Mouse (Mus musculus) liver, embryonic 13.5 days (tissue): ENCODE measurements around the gene Stac2. TPM values are rescaled to one million over a fixed set of nuclear protein-coding genes. Genes with fewer than 3 reads are reported as not detected.
A peak's percentile ranks its signal among the peaks of the same experiment; 100 is the strongest.

ENCODE experiments used
- ATAC-seq: fragments of 200-750 bp; cut with Nextera tagmentation; 2 replicates; pipeline ENCODE4 v1.8.0; 2017; ENCODE audit warnings: low read depth, mild to moderate bottlenecking, moderate number of reproducible peaks, moderate library complexity
- DNase-seq: peaks from one replicate; pipeline ENCODE4 v3.0.0; 2022
- H3K27ac ChIP-seq: fragments of 300-500 bp; sonication (generic); 2 replicates; pipeline ENCODE4 v1.5.1; 2015; ENCODE audit warnings: moderate library complexity, mild to moderate bottlenecking, inconsistent platforms
- H3K27me3 ChIP-seq: fragments of 300-500 bp; sonication (generic); 2 replicates; pipeline ENCODE4 v1.6.1; 2015; ENCODE audit warnings: mild to moderate bottlenecking, inconsistent platforms
- H3K36me3 ChIP-seq: fragments of 300-500 bp; sonication (generic); 2 replicates; pipeline ENCODE4 v1.6.1; 2015; ENCODE audit warnings: mild to moderate bottlenecking, inconsistent platforms
- H3K4me1 ChIP-seq: fragments of 300-500 bp; sonication (generic); replicated peaks from 2 replicates; pipeline ENCODE4 v1.6.1; 2015; ENCODE audit warnings: inconsistent platforms
- H3K4me2 ChIP-seq: fragments of 300-500 bp; sonication (generic); 2 replicates; pipeline ENCODE4 v1.6.1; 2015; ENCODE audit warnings: inconsistent platforms, mild to moderate bottlenecking, moderate library complexity
- H3K4me3 ChIP-seq: fragments of 300-500 bp; sonication (generic); replicated peaks from 2 replicates; pipeline ENCODE4 v1.5.1; 2015; ENCODE audit warnings: mild to moderate bottlenecking, inconsistent platforms
- H3K9ac ChIP-seq: fragments of 300-500 bp; sonication (generic); 2 replicates; pipeline ENCODE4 v1.6.1; 2015; ENCODE audit warnings: mild to moderate bottlenecking, inconsistent platforms
- H3K9me3 ChIP-seq: fragments of 300-500 bp; sonication (generic); replicated peaks from 2 replicates; pipeline ENCODE4 v1.6.1; 2016; ENCODE audit warnings: inconsistent platforms
- WGBS: fragments of 180-500 bp; shearing (Covaris S2); methylation state at CpG from one replicate; pipeline ENCODE4 v1.1.7; 2015; ENCODE audit not compliant: insufficient replicate concordance; 5-methylcytosine and 5-hydroxymethylcytosine counted together
- polyA plus RNA-seq: library from polyadenylated mRNA; unstranded; fragments of >200 nt; fragmentation: Nextera tagmentation; extraction: Ambion mirVana; gene quantifications from 2 replicates; pipeline ENCODE4 v1.2.1, GENCODE M21; 2015

The Stac2 gene
- polyA plus RNA-seq, 1 experiment from 2014 or later = 0.05 TPM

DNA sequence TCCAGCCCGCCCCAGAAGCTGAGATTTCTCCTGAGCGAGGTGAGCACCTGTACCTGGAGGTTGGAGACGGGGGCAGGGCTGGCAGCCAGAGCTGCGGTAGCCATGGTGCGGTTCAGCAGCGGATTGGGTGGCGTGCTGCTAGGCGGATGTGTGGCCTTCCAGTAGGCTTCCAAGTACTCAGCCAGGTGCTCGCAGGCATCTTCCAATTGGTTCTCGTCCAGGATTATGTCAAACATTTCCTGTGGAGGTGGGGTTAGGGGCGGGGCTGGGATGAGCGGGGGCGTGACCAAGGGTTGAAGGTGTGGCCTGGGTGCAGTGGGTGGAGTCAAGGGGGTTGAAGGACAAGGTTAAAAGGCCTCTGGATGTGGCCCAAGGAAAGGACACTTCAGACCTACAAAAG is 48.2 kb downstream of the Stac2 start:
- H3K27ac ChIP-seq = no peak overlapping the region
- 28% methylated on average over 13 of the region's 13 CpGs for WGBS
- H3K9me3 ChIP-seq = no peaks in the 10 kb centered on the region
- ATAC-seq (peak; percentile 32; the same call in 1 of the 2 replicates), DNase-seq (no peak)
- peak overlapping the region; percentile 21; the same call in 1 of the 2 replicates for H3K4me2 ChIP-seq
- H3K4me3 ChIP-seq = no peak overlapping the region
- peaks cover 45% of the 10 kb centered on the region for H3K27me3 ChIP-seq
- H3K4me1 ChIP-seq = peaks cover 23% of the 10 kb centered on the region
- no peaks in the 10 kb centered on the region for H3K36me3 ChIP-seq
- H3K9ac ChIP-seq = no peak overlapping the region

DNA sequence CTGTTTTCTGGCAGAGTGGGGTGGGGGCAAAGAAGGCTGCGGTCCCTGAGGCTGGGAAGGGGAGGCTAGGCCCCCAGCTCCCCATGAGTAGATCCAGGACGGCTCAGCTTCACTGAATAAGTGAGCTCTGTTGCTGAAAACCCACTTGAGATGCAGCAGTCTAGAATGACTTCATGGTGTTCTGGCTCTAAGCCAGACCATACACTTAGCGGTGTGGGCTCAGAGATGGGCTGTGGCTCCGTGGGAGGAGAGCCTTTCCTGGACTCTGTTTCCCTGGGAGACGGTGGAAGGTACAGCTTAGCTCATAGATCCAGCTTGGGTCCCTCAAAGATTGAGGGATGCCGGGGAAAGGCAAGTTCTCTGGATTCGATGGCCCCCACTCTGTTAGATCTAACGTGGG is 49.1 kb downstream of the Stac2 start:
- no peak overlapping the region for H3K4me2 ChIP-seq
- peaks cover 53% of the 10 kb centered on the region for H3K27me3 ChIP-seq
- ATAC-seq (no peak), DNase-seq (no peak)
- no peak overlapping the region for H3K27ac ChIP-seq
- no peaks in the 10 kb centered on the region for H3K36me3 ChIP-seq
- H3K4me3 ChIP-seq = no peak overlapping the region
- WGBS = 69% methylated on average over 8 of the region's 8 CpGs
- H3K4me1 ChIP-seq = peaks cover 31% of the 10 kb centered on the region
- H3K9ac ChIP-seq = no peak overlapping the region
- no peaks in the 10 kb centered on the region for H3K9me3 ChIP-seq

DNA sequence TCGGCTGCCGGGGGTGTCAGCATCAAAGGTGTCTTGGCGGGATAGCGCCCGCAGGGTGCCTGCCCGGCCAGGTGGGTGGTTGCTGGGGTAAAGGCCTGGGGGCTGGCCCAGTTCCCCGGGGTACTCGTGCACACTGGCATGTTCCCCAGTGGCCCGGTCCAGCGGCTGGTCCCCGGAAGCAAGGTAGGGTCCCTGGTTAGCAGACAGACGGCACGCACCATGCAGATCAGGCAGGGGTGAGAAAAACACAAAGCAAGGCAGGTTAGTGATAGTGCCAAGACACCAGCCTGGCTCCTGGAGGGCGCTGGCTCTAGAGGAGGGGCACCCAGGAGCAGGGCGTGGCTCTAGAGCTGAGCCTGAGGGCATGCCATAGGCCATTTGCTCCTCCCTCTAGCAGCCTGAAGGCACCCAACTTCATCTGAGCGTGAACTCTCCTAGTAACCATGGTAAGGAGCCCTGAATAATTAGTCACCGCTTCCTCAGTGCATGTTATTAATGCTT is 50.0 kb downstream of the Stac2 start:
- Histone ChIP-seq H3K4me2 (peak overlapping the region; percentile 57), H3K9me3 (no peaks in the 10 kb centered on the region), H3K9ac (no peak overlapping the region), H3K27ac (no peak overlapping the region), H3K4me3 (peak overlapping the region; percentile 22), H3K36me3 (no peaks in the 10 kb centered on the region), H3K27me3 (peaks cover 56% of the 10 kb centered on the region), H3K4me1 (peaks cover 39% of the 10 kb centered on the region)
- DNase-seq = peak; percentile 25
- ATAC-seq = no peak
- WGBS = 32% methylated on average over 17 of the region's 17 CpGs

DNA sequence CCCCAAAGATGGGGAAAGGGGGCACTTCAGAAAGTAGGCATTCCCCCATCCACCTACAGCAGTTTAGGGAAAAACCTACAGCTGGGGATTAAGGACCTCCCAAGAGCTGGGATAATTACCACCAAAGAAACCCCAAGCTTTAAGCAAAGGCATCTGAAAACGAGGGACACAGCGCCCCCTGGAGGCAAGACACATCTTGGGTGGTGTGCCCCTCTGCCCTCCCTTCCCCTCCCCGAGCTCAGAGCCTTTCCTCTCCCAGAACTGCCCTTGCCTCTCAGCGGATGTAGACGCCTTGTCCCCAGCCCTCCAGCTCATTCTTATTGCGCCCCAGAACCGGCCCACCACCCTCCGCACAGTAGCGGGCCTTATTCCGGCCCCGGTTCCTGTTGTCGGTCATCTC is 50.6 kb downstream of the Stac2 start:
- 4% methylated on average over 12 of the region's 12 CpGs for WGBS
- Histone ChIP-seq H3K27ac (no peak overlapping the region), H3K4me3 (peak overlapping the region; percentile 22), H3K4me1 (peaks cover 44% of the 10 kb centered on the region), H3K9me3 (no peaks in the 10 kb centered on the region), H3K27me3 (peaks cover 61% of the 10 kb centered on the region), H3K4me2 (peak overlapping the region; percentile 57), H3K9ac (peak overlapping the region; percentile 8; the same call in 1 of the 2 replicates), H3K36me3 (no peaks in the 10 kb centered on the region)
- DNase-seq (peak; percentile 59), ATAC-seq (no peak)

DNA sequence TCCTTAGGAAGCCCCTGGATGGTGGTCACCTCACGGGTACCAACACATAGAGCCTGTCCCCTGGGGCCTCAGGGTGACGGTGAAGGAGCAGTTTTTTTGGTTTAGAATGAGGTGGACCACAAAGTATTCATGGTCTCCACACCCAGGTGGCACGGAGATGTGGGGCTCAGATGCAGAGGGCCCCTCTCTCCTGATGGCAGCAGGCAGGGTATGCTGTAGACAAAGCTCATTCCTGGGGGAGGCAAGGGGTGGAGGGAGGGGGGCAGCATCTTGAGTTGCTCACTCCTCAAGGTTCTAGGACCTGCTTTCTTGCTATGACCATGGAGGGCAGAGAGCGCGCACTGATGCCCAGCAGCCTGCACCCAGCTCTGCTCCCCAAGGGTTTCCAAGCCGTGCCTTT is 51.3 kb downstream of the Stac2 start:
- Histone ChIP-seq H3K27ac (no peak overlapping the region), H3K4me1 (peaks cover 49% of the 10 kb centered on the region), H3K27me3 (peaks cover 61% of the 10 kb centered on the region), H3K4me2 (no peak overlapping the region), H3K9me3 (no peaks in the 10 kb centered on the region), H3K36me3 (no peaks in the 10 kb centered on the region), H3K4me3 (no peak overlapping the region), H3K9ac (no peak overlapping the region)
- ATAC-seq = no peak
- WGBS = 59% methylated on average over 6 of the region's 6 CpGs
- no peak for DNase-seq

DNA sequence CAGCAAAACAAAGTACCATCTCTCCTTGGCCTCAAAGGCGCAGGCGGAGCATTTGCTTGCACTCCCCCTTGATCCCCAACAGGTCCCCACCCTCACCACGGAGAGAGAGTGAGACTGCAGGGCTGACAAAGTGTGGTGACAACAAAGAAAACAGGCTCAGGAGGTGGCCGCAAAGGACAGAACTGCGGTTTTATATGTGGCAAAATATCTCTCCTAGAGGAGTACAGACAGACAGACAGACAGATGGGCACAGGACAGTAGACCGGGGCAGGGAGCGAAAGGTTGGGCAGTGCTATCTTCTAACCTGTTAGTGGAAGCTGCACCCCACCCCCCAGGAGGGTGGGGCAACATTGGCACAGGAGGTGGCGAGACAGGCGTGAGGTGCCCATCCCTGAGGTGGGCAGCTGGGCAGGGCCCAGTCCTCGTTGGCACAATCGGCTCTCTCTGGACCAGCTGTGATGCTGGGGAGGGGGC is 51.9 kb downstream of the Stac2 start:
- Histone ChIP-seq H3K36me3 (no peaks in the 10 kb centered on the region), H3K9ac (no peak overlapping the region), H3K4me3 (no peak overlapping the region), H3K4me2 (no peak overlapping the region), H3K4me1 (peaks cover 55% of the 10 kb centered on the region), H3K27me3 (peaks cover 65% of the 10 kb centered on the region), H3K9me3 (no peaks in the 10 kb centered on the region), H3K27ac (no peak overlapping the region)
- DNase-seq (no peak), ATAC-seq (no peak)
- WGBS = 35% methylated on average over 11 of the region's 11 CpGs

DNA sequence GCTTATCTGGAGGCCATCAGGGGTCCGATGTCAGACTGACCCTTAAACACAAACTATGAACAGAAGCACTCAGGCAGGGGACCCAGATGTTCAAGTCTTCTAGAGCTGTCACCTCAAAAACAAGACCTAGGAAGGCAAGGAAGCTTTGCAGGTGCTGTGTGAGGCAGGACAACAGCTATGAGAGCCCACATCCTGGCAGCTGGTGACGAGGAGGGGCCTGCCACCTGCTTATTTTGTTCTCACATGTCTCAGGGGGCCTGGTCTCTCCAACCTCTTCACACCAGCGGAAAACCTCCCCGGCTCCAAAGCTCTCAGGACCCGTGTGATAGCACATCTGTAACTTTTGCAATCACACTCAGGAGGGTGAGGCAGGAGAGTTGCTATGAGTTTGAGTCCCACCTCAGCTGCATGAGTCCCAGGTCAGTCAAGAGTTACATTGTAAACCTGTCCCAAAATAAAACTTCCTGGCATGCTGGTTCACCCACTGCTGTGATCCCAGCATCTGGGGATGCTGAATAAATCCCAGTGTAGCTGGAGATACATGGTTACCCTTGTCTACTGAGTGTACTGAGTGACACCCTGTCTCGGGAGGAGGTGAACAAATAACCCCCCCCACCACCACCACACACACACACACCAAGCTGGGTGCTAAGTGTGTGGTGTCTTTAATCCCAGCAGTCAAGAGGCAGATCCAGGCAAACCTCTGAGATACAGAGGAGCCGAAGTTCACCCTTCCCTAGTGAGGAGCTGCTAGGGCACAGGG is 52.7 kb downstream of the Stac2 start:
- H3K27me3 ChIP-seq = peaks cover 72% of the 10 kb centered on the region
- no peak overlapping the region; the same call in none of the 2 replicates for H3K27ac ChIP-seq
- H3K9me3 ChIP-seq = no peaks in the 10 kb centered on the region
- WGBS = 29% methylated on average over 7 of the region's 7 CpGs
- H3K9ac ChIP-seq = no peak overlapping the region
- no peak for ATAC-seq
- H3K36me3 ChIP-seq = no peaks in the 10 kb centered on the region
- DNase-seq = no peak
- H3K4me2 ChIP-seq = no peak overlapping the region
- H3K4me3 ChIP-seq = no peak overlapping the region
- peaks cover 61% of the 10 kb centered on the region for H3K4me1 ChIP-seq

DNA sequence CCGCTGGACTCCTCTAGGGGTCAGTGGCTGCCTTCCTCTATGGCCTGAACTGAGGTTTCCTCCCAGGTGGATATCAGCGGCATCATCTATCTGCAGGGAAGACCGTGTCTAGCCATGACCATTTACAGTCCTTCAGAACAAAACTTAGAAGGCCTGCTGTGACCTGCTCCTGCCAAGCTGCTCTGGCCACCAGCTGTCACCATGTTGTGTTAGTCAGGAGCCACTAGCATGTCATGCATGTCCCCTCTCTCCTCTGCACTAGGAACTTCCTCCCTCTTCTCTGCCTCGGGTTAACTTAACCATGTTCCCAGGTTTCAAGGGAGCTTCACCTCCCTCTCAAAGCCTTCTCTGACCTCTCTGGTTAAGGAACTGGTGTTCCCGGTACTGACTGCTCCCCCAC is 53.5 kb downstream of the Stac2 start:
- Histone ChIP-seq H3K27ac (peak overlapping the region; percentile 5; the same call in 1 of the 2 replicates), H3K4me2 (no peak overlapping the region), H3K27me3 (peaks cover 76% of the 10 kb centered on the region), H3K9ac (no peak overlapping the region), H3K4me1 (peaks cover 67% of the 10 kb centered on the region), H3K4me3 (no peak overlapping the region), H3K36me3 (no peaks in the 10 kb centered on the region), H3K9me3 (no peaks in the 10 kb centered on the region)
- DNase-seq (no peak), ATAC-seq (no peak)
- 44% methylated on average over 5 of the region's 5 CpGs for WGBS

DNA sequence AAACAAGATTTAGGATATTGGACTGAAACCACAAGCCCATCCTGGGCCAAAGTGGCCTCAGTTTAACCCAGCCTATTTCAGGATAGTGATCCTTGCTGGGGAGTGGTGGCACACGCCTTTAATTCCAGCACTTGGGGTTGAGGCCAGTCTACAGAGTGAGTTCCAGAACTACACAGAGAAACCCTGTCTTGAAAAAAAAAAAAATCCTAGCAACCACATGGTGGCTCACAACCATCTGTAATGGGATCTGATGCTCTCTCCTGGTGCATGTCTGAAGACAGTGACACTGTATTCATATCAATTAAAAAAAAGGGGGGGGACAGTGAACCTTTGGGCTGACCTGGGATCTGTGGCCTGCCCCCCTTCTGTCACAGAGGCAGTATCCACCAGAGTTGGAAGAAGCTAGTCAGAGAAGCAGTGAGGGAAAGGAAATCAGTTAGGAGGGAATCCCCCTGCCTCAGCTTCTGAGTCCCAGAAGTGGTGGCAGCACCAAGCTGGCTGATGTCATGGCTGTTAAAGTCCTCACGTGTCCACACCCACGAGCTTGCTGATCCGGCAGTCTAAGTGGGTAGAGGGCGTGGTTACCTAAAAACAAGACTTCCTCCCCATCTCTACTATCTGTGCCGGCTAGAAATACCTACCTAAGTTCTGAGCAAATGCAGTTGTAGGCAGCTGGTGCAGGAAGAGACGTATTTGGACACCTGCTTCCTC is 54.2 kb downstream of the Stac2 start:
- no peaks in the 10 kb centered on the region for H3K9me3 ChIP-seq
- no peak overlapping the region for H3K4me2 ChIP-seq
- H3K27ac ChIP-seq = no peak overlapping the region
- H3K36me3 ChIP-seq = no peaks in the 10 kb centered on the region
- 20% methylated on average over 7 of the region's 7 CpGs for WGBS
- H3K27me3 ChIP-seq = peaks cover 72% of the 10 kb centered on the region
- ATAC-seq (no peak), DNase-seq (no peak)
- no peak overlapping the region for H3K9ac ChIP-seq
- H3K4me1 ChIP-seq = peaks cover 73% of the 10 kb centered on the region
- no peak overlapping the region for H3K4me3 ChIP-seq

DNA sequence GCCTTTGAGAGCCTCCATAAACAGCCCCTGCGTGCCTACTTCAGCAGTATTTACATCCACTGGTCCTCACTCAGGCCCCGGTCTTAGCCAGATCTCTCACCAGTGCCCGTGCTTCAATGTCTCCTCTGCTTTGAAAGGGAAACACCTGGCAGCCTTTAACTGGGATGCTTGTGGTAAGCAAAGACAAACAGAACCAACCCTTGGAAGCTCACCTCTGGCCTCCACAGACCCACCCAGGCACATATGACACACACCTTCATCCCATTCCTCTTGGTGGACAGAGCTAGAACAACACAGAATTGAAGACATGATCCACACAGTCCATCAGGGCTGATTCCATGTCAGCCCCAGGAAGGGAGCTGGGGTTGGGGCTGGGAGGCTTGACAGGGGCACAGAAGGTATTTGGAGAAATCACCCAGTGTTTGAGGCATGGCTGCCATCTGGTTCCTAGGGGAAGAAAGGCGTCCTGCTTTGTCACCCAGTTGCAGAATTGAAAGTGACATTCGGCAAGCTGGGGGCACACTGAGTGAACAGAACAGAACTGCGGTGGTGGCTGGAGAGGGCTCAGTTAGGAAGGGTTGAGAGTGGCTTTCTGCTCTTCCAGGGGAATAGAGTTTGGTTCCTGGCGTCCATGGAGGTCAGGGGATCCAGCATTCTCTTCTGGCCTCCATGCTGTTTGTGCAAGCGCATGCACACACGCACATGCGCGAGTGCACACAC is 55.0 kb downstream of the Stac2 start:
- H3K4me2 ChIP-seq = no peak overlapping the region
- no peaks in the 10 kb centered on the region for H3K9me3 ChIP-seq
- H3K27me3 ChIP-seq = peaks cover 63% of the 10 kb centered on the region
- no peak for ATAC-seq
- no peaks in the 10 kb centered on the region for H3K36me3 ChIP-seq
- H3K9ac ChIP-seq = no peak overlapping the region
- no peak overlapping the region for H3K4me3 ChIP-seq
- no peak for DNase-seq
- H3K4me1 ChIP-seq = peaks cover 71% of the 10 kb centered on the region
- 69% methylated on average over 11 of the region's 11 CpGs for WGBS
- H3K27ac ChIP-seq = peak overlapping the region; percentile 47; the same call in 1 of the 2 replicates

DNA sequence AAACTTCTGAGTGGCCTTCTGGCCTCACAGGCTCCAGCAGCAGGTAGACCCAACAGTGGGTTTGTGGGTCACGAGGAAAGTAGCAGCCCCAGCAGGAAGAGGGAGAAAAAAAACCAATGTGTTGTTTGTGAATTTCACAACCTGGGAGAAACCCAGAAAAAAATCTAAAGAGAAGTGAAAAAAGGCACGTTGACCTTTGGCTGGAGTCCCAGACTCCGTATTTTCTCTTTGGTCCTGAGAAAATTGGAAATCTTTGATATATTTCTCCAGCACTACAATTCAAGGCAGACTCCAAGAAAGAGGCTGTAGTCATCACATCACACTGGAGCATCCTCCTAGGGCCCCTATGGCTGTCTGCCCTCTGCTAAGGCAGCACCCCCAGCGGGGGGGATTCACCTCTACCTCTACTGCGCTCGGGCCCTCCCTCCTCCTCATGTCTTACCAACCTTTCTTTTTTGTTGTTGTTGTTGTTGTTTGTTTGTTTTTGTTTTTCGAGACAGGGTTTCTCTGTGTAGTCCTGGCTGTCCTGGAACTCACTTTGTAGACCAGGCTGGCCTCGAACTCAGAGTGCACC is 55.8 kb downstream of the Stac2 start:
- Histone ChIP-seq H3K36me3 (no peaks in the 10 kb centered on the region), H3K4me1 (peaks cover 64% of the 10 kb centered on the region), H3K9me3 (no peaks in the 10 kb centered on the region), H3K27ac (peak overlapping the region; percentile 47; the same call in 1 of the 2 replicates), H3K4me2 (no peak overlapping the region), H3K27me3 (peaks cover 58% of the 10 kb centered on the region), H3K4me3 (no peak overlapping the region), H3K9ac (no peak overlapping the region)
- ATAC-seq (no peak), DNase-seq (no peak)
- WGBS = 58% methylated on average over 8 of the region's 8 CpGs
